Mouse (Mus musculus) megakaryocyte, embryonic 14.5 days (primary cell): ENCODE data around the gene Plekha8. TPM values are rescaled to one million over a fixed set of nuclear protein-coding genes. Genes with fewer than 3 reads are reported as not detected.

Experiments used
- H3K27me3 ChIP-seq: replicated peaks from 2 replicates; pipeline ENCODE3; 2012; ENCODE audit warnings: inconsistent platforms
- H3K36me3 ChIP-seq: replicated peaks from 2 replicates; pipeline ENCODE3; 2012; ENCODE audit warnings: low read length, inconsistent platforms, mixed read lengths
- H3K4me1 ChIP-seq: 2 replicates; pipeline ENCODE4 v1.6.1; 2012; ENCODE audit warnings: inconsistent platforms
- H3K4me3 ChIP-seq: replicated peaks from 2 replicates; pipeline ENCODE3; 2012; ENCODE audit warnings: moderate library complexity, mild to moderate bottlenecking, inconsistent platforms
- H3K9me3 ChIP-seq: 2 replicates; pipeline ENCODE4 v1.6.1; 2012; ENCODE audit warnings: inconsistent platforms
- FLI1 ChIP-seq: IDR thresholded peaks from 2 replicates; pipeline ENCODE4 v1.6.1; 2012; ENCODE audit warnings: low read length, inconsistent platforms, mixed read lengths
- GATA1 ChIP-seq: IDR thresholded peaks from 3 replicates; pipeline ENCODE4 v1.6.1; 2012; ENCODE audit warnings: mixed read lengths, low read length, inconsistent platforms, borderline replicate concordance
- polyA plus RNA-seq: library from polyadenylated mRNA; stranded (reverse); fragments of >175 nt; gene quantifications from 2 replicates; pipeline ENCODE4 v1.2.3, GENCODE M21; 2012; ENCODE audit warnings: low replicate concordance; ENCODE audit not compliant: insufficient read depth

The Plekha8 gene
- polyA plus RNA-seq, 1 experiment: 0.35 TPM

DNA sequence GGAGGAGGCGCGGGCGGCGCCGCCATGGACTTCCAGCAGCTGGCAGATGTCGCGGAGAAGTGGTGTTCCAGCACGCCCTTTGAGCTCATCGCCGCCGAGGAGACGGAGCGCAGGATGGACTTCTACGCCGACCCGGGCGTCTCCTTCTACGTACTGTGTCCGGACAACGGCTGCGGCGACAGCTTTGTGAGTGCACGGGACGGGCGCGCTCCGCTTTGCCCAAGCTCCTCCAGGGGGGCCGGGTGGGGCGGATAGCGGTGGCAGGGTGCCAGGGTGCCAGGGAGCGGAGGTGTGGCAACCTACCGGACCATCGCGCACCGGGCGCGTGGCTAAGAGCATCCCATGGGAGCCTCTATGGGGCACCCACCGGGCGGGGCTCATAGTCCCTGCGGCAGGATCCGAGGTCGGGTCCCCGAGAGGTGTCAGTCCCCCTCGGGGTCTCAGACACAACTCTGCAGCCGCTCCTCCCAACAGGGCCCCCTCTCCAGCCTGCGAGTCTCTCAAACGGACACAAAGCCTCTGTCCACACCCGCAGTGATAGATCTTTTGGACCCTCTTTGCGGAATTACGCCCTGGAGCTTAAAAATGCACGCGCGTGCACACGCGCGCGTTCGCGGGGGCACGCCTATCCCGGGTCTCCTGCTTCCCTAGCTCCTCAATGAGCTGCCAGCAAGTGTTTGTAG, 87.0 kb downstream of the Plekha8 start:
- no peaks in the 10 kb centered on the region for H3K36me3 ChIP-seq
- H3K27me3 ChIP-seq: peaks cover 61% of the 10 kb centered on the region
- TF ChIP-seq FLI1: no peak
- TF ChIP-seq GATA1: no peak
- 0 out of 2 replicates have a peak, but pooled peaks cover 1% of the 10 kb centered on the region for H3K9me3 ChIP-seq
- peaks cover 46% of the 10 kb centered on the region for H3K4me1 ChIP-seq
- H3K4me3 ChIP-seq: peak overlapping the region; percentile 99

DNA sequence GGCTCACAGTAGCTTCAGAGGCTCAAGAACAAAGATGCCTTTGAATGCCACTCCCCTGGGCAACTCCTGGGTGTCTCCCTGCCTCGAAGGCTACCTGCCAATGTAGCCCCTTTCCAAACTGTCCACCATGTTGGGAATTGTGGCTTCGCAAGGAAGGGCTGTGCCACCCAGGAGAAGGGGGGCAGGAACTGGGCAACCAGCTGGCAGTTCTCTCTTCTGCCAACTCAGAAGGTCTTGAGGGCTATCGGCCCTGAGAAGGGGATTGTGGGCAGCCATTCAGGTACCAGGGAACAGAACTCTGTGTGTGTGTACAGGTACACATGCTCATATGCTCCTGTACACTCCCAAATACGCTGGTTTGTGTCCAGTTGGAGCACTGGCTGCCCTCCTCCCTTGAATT, 89.2 kb downstream of the Plekha8 start:
- Histone ChIP-seq H3K4me1 (peaks cover 46% of the 10 kb centered on the region), H3K36me3 (no peaks in the 10 kb centered on the region), H3K9me3 (no peaks in the 10 kb centered on the region), H3K27me3 (peaks cover 80% of the 10 kb centered on the region), H3K4me3 (peak overlapping the region; percentile 4)
- TF ChIP-seq GATA1 (no peak), FLI1 (no peak)

DNA sequence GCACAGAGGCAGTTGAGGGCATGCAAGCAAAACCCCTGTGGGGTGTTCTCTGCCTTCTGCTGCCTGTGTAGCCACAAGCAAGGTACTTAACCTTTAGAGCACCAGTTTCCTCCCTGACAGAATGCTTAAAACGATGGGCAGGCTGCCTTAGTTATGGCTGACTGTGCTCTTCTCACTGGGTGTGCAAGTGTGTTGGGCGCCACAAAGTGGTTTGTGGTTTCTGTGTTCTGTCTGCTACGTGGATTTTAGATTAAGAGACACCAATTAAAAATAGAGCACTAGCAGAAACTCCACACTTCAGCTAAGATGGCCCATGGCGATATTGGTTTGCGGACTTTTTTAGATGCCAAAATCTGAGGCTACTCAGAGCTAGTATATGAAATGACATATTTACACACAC, 90.2 kb downstream of the Plekha8 start:
- peaks cover 41% of the 10 kb centered on the region for H3K4me1 ChIP-seq
- no peak for TF ChIP-seq FLI1
- no peak for TF ChIP-seq GATA1
- peaks cover 81% of the 10 kb centered on the region for H3K27me3 ChIP-seq
- no peaks in the 10 kb centered on the region for H3K36me3 ChIP-seq
- no peaks in the 10 kb centered on the region for H3K9me3 ChIP-seq
- no peak overlapping the region for H3K4me3 ChIP-seq

GRCm38 (mm10) chr6:54685716-54686395, 90.9 kb downstream of the Plekha8 start:
- Histone ChIP-seq H3K9me3 (no peaks in the 10 kb centered on the region), H3K27me3 (peaks cover 83% of the 10 kb centered on the region), H3K4me3 (no peak overlapping the region), H3K4me1 (peaks cover 37% of the 10 kb centered on the region), H3K36me3 (no peaks in the 10 kb centered on the region)
- TF ChIP-seq FLI1 (no peak), GATA1 (no peak)

DNA sequence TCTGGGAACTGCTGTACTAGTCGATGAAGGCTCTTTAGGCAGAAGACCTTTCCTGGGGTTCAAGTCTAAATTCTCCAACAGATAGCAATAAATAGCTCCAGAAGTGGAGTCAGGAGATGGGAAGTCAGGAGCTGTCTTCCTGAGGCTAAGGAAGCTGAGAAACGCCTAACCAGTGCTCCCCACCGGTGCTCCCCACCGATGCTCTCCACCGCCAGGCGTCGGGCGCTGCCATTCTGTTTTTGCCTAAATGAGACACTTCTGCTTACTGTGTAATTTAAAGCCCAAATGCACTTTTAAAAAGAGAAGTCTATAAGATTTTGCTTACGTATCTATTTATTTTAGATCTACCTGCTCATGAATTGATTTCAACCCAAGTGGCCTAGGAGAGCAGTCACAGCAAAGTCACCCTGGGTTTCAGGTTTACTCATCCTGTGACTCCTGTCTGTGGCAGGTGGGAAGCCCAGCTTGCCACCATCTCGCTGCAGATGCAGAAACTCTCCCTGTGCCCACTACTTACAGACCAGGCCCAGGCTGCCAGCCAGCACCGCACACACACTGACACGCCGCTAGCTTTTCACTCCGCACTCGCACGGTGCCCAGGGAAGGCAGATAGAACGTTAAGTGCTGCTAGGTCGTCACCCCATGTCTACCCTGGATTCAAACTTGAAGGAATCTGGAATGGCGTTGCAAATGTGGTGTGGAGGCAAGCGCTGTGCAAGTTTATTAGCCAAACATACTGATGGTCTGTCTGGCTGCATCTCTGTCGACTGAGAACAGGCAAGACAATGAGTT, 92.2 kb downstream of the Plekha8 start:
- H3K36me3 ChIP-seq: no peaks in the 10 kb centered on the region
- peaks cover 28% of the 10 kb centered on the region for H3K4me1 ChIP-seq
- no peaks in the 10 kb centered on the region for H3K9me3 ChIP-seq
- peaks cover 90% of the 10 kb centered on the region for H3K27me3 ChIP-seq
- TF ChIP-seq FLI1 (no peak), GATA1 (no peak)
- H3K4me3 ChIP-seq: no peak overlapping the region

- no peaks in the 10 kb centered on the region for H3K36me3 ChIP-seq
- no peak overlapping the region for H3K4me3 ChIP-seq
- no peaks in the 10 kb centered on the region for H3K9me3 ChIP-seq
- no peak for TF ChIP-seq FLI1
- TF ChIP-seq GATA1: no peak
- H3K27me3 ChIP-seq: peaks cover 89% of the 10 kb centered on the region
- H3K4me1 ChIP-seq: peaks cover 22% of the 10 kb centered on the region
These were observed 93.8 kb downstream of the Plekha8 start for GRCm38 (mm10) chr6:54688467-54689323.

GRCm38 (mm10) chr6:54689686-54690085, 94.8 kb downstream of the Plekha8 start:
- Histone ChIP-seq H3K4me3 (no peak overlapping the region), H3K4me1 (peaks cover 15% of the 10 kb centered on the region), H3K36me3 (no peaks in the 10 kb centered on the region), H3K27me3 (peaks cover 88% of the 10 kb centered on the region), H3K9me3 (no peaks in the 10 kb centered on the region)
- no peak for TF ChIP-seq FLI1
- TF ChIP-seq GATA1: no peak

GRCm38 (mm10) chr6:54690838-54691237, 95.9 kb downstream of the Plekha8 start:
- peaks cover 78% of the 10 kb centered on the region for H3K27me3 ChIP-seq
- no peaks in the 10 kb centered on the region for H3K36me3 ChIP-seq
- no peaks in the 10 kb centered on the region for H3K9me3 ChIP-seq
- peaks cover 4% of the 10 kb centered on the region for H3K4me1 ChIP-seq
- no peak overlapping the region for H3K4me3 ChIP-seq
- TF ChIP-seq FLI1 (no peak), GATA1 (no peak)

- Histone ChIP-seq H3K4me3 (no peak overlapping the region), H3K27me3 (peaks cover 76% of the 10 kb centered on the region), H3K9me3 (no peaks in the 10 kb centered on the region), H3K4me1 (no peaks in the 10 kb centered on the region; the same call in 1 of the 2 replicates), H3K36me3 (no peaks in the 10 kb centered on the region)
- TF ChIP-seq GATA1 (no peak), FLI1 (no peak)
These were observed 96.6 kb downstream of the Plekha8 start for GRCm38 (mm10) chr6:54691368-54692116.
